Mouse (Mus musculus) cerebellum, postnatal 10 days (tissue): ENCODE results near the gene Adamtsl2.

Experiments used
- DNase-seq, 2 experiments: peaks; one replicate each; pipeline ENCODE4 v3.0.0; 2021; ENCODE audit warnings: mixed read lengths in 2 of 2

Adamtsl2 gene

DNA sequence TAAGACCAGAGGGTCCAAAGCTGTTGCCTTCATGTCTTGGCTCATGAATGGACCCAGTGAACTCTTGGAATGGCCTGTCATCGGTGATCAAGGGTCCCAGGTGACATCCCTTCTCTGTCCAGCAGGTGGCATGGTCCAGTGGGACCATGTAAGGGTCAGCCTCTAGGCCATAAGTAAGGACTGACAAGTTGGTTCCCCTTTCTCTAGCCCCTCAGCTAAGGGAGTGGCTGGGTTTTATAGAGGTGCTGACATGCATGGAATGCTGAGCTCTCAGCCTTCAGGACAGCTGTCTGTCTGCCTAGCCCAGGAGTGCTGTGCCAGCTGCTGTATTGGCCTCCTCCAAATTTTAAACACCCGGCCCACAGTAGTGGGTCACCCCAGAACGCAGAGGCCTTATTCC is 3.7 kb upstream of the Adamtsl2 start:
- DNase-seq, result peak; percentile 66 to 76

DNA sequence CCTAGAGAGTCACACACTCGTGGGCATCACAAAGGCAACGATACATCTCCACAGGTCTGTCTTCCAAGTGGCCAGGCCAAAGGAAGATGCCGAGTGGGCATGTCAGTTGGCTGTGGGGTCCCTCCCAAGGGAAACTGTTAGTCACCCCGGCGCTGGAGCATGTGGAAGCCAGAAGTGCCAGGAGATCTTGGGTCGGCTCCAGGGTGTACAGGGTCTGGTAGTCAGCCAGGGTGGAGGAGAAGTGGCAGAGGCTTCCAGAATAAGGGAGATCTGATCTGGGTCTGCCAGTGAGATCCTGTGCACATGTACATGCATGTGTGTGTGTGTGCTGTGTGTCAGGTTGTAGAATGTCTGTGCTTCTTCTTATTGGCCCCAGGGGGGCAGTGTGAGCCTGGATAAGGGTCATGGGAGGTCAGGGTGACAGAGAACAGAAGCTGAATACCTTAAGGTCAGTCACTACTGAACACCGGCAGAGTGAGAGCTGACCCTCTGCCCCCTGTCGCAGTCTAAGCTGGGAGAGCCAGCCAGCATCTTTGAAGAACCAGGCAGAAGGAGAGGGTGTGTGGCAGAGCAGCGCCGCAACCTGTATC is 1.4 kb upstream of the Adamtsl2 start:
- DNase-seq, result peak; percentile 58 to 73

- DNase-seq, result no peak
Measured at GRCm38 (mm10) chr2:27078312-27078711, 867 bp upstream of the Adamtsl2 start.

- DNase-seq, result peak; percentile 64
Measured at GRCm38 (mm10) chr2:27079649-27080048, 470 bp downstream of the Adamtsl2 start.

DNA sequence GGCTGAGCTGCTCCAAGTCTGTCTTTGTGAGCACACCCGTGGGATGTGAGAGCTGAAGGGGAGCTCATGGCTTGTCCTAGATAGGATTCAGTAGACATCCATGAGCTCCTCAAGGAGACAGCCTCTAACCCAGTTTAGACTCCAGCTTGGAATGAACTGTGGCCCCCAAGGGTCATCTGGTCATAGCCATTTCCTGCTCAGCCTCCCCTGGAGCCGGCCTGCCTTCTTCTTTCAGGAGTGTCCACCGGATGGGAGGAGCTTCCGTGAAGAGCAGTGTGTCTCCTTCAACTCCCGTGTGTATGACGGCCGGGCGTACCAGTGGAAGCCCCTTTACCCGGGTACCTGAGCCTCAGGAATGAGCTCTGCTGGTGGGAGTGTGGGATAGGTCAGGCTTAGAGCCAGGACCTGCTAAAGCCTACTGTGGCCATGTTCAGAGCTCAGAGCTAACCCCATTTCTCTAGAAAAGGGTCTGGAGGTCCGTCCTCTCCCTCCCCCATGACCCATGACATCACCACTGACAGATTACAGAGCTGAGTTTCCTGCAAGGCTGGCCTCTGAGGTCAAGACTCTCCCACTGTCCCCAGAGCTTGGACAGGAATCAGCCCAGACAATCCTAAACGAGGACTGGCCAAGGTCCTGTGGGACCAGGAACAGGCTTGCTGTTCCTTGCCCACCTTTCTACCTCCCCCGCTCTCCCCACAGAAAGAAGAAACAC is 4.7 kb downstream of the Adamtsl2 start:
- no peak for DNase-seq

DNA sequence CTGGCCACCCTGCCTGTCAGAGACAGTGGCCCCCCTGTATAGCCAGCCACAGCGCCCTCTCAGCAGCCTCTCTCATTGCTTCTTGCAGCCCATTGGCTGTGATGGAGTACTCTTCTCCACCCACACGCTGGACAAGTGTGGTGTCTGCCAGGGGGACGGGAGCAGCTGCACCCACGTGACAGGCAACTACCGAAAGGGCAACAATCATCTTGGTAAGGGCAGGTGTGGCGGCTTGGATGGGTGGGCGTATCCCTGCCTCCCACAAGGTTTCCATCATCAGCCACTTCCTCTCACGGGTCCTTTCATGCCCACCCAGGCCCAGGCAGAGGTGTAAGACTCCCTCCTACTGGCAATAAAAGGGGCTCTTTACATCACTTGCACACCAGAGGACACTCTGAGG is 5.8 kb downstream of the Adamtsl2 start:
- peak in 1 of 2 experiments; percentile 3 for DNase-seq

- DNase-seq, result peak in 1 of 2 experiments; percentile 38
Measured at GRCm38 (mm10) chr2:27085801-27086200, 6.6 kb downstream of the Adamtsl2 start.

DNA sequence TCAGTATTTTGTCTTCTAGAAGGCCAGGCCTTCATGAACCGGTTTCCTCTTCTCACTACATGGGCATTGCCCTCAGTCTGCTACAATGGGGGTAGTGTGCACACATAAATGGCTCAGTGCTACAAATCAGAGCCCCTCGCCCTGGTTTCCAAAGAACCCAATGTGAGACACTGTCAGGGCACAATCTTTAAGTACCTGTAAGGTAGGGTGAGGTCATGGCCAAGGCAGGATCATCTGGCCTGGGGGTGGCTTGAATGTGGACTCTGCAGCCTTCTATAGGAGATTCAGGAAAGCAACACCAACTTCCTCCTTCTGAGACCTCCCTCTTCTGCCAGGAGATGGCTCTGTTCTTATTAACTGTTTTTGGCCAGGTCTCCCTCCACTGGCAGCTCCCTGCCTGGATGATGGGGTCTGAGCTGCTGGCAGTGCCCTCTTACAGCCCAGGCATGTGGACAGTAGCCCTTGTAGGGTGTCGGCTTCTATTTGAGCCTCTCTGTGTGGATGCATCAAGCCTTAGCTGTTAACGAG is 7.4 kb downstream of the Adamtsl2 start:
- DNase-seq, result peak in 1 of 2 experiments; percentile 40

- peak in 1 of 2 experiments; percentile 33 for DNase-seq
Measured at GRCm38 (mm10) chr2:27087581-27087980, 8.4 kb downstream of the Adamtsl2 start.

DNA sequence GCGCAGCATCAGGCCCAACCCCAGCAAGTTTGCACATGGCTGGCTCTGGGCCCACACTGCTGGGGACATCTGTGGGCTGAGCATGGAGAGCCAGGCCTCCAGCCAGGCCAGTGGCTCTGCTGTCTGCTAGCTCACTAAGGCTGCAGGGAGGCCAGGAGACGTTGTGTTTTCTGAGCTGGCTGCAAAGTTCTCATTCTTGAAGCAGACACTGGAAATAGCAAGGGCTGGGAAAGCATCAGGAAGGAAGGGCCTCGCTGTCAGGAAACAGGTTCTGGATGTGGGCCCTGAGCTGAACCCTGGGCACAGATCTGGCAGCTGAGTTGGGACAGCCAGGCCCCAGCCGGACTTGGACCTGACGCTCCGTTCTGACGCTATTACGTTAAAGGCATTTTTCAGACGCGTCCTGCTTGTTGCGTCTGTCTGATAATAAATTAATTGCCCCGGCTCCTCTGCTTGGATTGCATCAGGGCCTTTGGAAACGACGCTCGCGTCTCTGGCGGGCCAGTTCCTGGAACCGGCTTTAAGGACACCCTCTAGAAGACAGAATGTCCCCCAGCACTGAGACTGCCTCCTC is 9.0 kb downstream of the Adamtsl2 start:
- DNase-seq, result peak; percentile 66 to 78

DNA sequence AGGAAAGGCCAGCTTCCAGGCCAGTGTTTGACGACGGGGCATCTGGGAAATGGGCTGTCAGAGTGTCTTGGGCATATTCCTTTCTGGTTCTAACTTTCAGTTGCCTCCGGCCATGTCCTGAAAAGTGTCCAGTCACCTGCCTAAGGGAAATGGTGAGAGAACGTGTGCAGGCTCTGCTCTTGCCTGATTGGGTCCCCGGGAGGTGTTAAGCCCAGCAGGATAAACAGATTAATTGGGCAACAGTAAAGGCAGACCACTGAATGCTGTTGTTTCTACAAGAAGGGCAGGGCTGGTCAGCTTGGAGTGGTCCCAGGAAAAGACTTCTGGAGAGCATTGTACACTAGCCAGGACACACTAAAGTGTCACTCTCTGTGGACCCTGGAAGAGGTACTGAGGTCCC is 9.5 kb downstream of the Adamtsl2 start:
- DNase-seq, result peak in 1 of 2 experiments; percentile 2

DNA sequence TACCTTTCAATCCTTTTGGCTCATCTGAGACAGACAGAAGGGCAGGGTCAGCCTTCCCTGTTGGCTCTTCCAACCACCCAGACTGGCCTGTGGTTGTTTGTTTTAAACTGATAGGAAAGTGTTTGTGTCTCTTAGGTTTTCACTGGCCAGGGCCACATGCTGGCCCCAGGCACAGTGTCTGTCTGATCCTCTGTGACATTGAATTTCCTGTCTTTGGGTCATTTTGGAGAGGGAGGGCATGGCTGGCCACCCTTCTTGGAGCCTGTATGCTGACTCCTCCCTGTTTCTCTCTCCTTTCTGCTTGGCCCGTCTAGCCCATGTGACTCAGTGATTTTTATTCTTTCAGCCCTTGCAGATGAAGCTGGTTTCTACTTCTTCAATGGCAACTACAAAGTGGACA is 10.1 kb downstream of the Adamtsl2 start:
- peak in 1 of 2 experiments; percentile 11 for DNase-seq

- no peak for DNase-seq
Measured at GRCm38 (mm10) chr2:27095178-27095577, 16.0 kb downstream of the Adamtsl2 start.

- DNase-seq, result no peak
Measured at GRCm38 (mm10) chr2:27096341-27096981, 17.3 kb downstream of the Adamtsl2 start.

DNA sequence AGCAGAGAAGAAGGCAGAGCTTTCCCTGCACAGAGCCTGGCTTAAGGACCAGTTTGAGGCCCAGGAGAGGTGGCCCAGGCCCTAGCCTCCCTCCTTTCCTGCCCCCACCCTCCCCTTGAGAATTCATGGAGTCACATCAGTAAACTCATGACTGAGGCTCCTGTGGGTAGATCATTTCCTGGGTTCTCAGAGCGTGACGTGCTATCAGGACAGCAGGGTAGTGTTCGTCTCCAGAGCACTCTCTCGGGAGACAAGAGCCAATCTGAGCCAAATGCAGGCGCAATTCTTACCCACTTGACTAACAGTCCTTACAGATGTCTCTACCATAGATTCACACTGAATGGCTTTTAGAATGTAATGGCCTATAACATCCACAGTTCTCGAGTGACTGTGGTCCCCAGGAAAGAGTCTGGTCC is 18.1 kb downstream of the Adamtsl2 start:
- no peak for DNase-seq

DNA sequence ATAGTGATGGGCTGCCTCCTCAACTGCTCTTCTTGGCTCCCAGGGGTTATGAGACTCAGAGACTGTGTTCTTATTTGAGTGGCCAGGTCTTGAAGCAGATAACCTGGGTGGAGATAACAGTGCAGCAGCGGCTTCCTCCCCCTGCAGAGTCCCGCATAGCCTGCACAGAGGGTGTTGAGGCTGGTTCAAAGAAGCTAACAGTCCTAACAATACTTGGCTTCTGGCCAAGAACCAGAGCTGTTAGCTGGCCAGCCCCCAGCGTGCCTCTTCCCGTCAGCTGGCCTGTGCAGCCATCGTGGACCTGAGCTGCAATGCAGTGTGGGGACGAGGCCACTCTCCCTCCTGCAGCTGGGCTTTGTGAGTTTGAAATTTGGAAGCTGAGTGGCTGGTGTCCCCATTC is 18.6 kb downstream of the Adamtsl2 start:
- DNase-seq, result peak; percentile 70 to 74

GRCm38 (mm10) chr2:27103554-27103953 is 24.4 kb downstream of the Adamtsl2 start:
- no peak for DNase-seq

GRCm38 (mm10) chr2:27106816-27107215 is 27.6 kb downstream of the Adamtsl2 start:
- DNase-seq, result peak in 1 of 2 experiments; percentile 42

DNA sequence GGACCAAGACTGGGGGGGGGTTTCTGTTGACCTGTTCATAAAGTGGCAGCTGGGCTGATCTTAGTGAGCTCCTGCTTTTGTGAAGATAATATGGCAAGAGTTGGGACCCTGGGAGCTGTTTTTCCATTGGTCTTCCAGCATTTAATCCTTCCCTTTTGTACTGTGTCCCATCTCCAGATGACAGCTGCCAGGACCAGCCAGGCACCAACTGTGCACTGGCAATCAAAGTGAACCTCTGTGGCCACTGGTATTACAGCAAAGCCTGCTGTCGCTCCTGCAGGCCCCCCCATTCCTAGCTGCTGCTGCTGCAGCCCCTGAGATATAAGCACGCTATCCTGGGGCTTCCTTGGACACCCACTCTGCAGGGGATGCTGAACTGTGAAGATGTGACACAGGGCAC is 29.0 kb downstream of the Adamtsl2 start:
- peak; percentile 66 to 75 for DNase-seq

GRCm38 (mm10) chr2:27109052-27109451 is 29.9 kb downstream of the Adamtsl2 start:
- peak; percentile 75 to 82 for DNase-seq

DNA sequence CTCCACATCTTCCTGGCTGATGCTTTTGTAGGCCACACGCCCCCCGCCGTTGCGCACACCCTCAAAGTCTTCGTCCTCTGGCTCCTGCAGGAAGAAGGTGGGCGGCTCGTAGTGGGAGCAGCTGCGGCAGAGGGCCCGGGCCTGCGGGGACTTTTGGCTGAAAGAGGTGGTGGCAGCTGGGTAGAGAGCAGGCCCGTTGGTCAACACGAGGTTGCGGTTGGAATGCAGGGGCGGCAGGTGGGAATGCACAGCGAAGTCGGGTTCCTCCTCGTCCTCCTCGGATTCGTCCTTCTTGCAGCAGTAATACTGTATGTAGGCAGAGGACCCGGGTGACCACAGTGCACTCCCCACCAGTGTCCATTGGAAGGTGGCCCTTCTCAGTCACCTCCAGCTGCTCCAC is 33.4 kb downstream of the Adamtsl2 start:
- DNase-seq, result peak in 1 of 2 experiments; percentile 27

DNA sequence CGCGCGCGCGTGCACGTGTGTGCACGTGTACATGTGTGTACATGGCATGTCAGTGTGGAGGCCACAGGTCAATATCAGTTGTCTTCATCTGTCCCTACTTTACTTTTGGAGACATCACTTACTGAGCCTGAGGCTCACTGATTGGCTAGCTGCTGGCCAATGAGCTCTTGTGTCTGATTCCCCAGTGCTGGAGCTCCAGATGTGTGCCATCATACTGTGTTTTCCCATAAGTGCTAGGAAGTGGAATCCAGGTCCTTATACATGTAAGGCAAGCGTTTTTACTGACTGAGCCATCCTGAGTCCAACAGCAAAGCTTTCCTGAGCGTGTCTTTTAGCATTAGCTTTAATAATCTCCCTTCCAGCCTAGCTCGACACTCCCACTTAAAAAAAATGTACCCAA is 35.0 kb downstream of the Adamtsl2 start:
- DNase-seq, result no peak

DNA sequence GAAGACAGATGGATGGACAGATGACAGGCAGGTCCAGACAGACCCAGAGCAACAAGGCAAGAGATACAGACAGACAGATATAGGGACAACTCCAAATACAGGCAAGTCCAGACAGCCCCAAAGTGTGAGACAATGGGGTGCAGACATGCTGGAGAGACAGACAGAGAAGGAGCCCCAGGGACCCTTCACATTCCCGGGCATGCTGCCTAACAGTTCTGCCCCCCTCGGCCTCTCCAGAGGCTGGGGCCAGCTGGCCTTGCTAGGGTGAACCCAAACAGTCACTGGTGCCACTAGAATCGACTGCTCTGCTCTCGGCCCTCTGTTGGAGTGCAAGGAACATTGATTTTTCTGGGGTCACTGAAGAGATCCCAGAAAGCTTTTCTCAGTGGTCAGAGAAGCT is 39.3 kb downstream of the Adamtsl2 start:
- DNase-seq, result peak in 1 of 2 experiments; percentile 26
